Mouse (Mus musculus) layer of hippocampus, postnatal 14 days (tissue): ENCODE results near the gene Lefty1. TPM values are rescaled to one million over a fixed set of nuclear protein-coding genes. Genes with fewer than 3 reads are reported as not detected.

ENCODE experiments used
- total RNA-seq, 2 experiments: library from RNA; stranded (reverse); gene quantifications; 2 replicates each; pipeline ENCODE4 v1.2.3; 2021

Lefty1 gene
- total RNA-seq, 2 experiments from 2014 or later: 7.2 to 9.3 TPM

Other genes starting within 250 kb of the Lefty1 start
- gene Mixl1, start 238.0 kb upstream of the Lefty1 start, total RNA-seq: under 1 TPM in 1 of 2 experiments, not detected in 1; 0.17 TPM
- gene Acbd3, start 209.0 kb upstream of the Lefty1 start, total RNA-seq: 10 to 100 TPM; 29.9 to 31.7 TPM
- 100 to 1,000 TPM; 418 to 459 TPM for gene H3f3a, start 121.1 kb upstream of the Lefty1 start, total RNA-seq
- 10 to 100 TPM; 21.2 to 22.8 TPM for gene Sde2, start 83.9 kb upstream of the Lefty1 start, total RNA-seq
- gene Lefty2, start 41.9 kb upstream of the Lefty1 start, total RNA-seq: 1 to 10 TPM; 5.1 to 5.2 TPM
- 10 to 100 TPM; 41.5 to 43.4 TPM for gene Pycr2, start 30.7 kb upstream of the Lefty1 start, total RNA-seq
- gene Tmem63a, start 7.3 kb downstream of the Lefty1 start, total RNA-seq: 10 to 100 TPM in 1 of 2 experiments, 1 to 10 TPM in 1; 8.6 to 11.5 TPM
- 10 to 100 TPM; 19.7 to 28.3 TPM for gene Ephx1, start 85.9 kb downstream of the Lefty1 start, total RNA-seq
- not detected for gene 9130409I23Rik, start 116.2 kb downstream of the Lefty1 start, total RNA-seq
- gene Nvl, start 209.2 kb downstream of the Lefty1 start, total RNA-seq: 10 to 100 TPM; 26.2 to 30.1 TPM
- 10 to 100 TPM; 26.3 to 26.8 TPM for gene Cnih4, start 209.7 kb downstream of the Lefty1 start, total RNA-seq